10 mouse cellular contexts compared by ENCODE assay signal in the genomic region with DNA sequence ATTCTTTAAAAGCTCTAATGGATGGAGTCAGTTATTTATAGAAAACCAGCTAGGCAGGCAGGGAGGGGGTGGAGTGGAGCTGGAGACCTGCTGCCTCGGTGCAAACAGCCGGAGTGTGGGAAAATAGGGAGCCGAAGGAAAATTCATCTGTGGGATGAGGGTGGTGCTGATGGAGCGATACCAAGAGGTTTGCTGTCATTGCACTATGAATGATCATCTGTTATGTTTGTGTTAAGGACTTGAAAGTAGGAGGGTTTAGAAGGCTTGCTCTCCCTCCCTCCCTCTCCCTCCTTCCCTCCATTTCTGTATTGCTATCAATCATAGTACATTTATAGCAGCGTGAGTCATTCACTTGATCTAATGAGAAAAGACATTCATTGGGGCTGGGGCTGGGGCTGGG. TPM values are rescaled to one million over a fixed set of nuclear protein-coding genes. Genes with fewer than 3 reads are reported as not detected.
A peak's percentile ranks its signal among the peaks of the same experiment; 100 is the strongest.
DNase-seq lines count a peak whose midpoint lies in the region; ATAC-seq lines count a peak whose summit lies in the region.
"Had no signal": no experiment of that assay in that cellular context is flagged by ENCODE, and none has a peak within 500 bp of the region (broad histone marks: within the 10 kb centered on the region; RNA-seq: fewer than 3 reads in every experiment).

No protein-coding gene starts in this region.

- H3K4me2 ChIP-seq in intestine, embryonic 14.5 days (ENCODE audit: low read length), result no peak overlapping the region
- H3K4me2 ChIP-seq in intestine, embryonic 15.5 days (replicated peaks), result no peak overlapping the region

- no peak overlapping the region for H3K9ac ChIP-seq in intestine, embryonic 14.5 days (ENCODE audit: low read length)
- no peak overlapping the region for H3K9ac ChIP-seq in intestine, embryonic 15.5 days

- 0 out of 2 replicates have a peak, but pooled peaks have one; percentile 43 for ATAC-seq in intestine, embryonic 14.5 days (replicated peaks; ENCODE audit: low FRiP score, low TSS enrichment, low read depth)
- no peak for ATAC-seq in intestine, embryonic 15.5 days
- ATAC-seq: forebrain, embryonic 16.5 days had no signal

- H3K4me1 ChIP-seq in intestine, embryonic 14.5 days (replicated peaks; ENCODE audit: control insufficient read depth, insufficient read depth, low read length), result 0 out of 2 replicates have a peak, but pooled peaks cover 4% of the 10 kb centered on the region
- H3K4me1 ChIP-seq in intestine, embryonic 15.5 days (replicated peaks), result no peaks in the 10 kb centered on the region

- intact Hi-C loops in heart, postnatal 10 days (cut with DNase I), result no loop called here

- no peaks in the 10 kb centered on the region for H3K27me3 ChIP-seq in intestine, embryonic 14.5 days (replicated peaks; ENCODE audit: control insufficient read depth, insufficient read depth, low read length)
- H3K27me3 ChIP-seq in intestine, embryonic 15.5 days (replicated peaks), result no peaks in the 10 kb centered on the region

- no peak for DNase-seq in intestine, embryonic 14.5 days (ENCODE audit: low spot score)
- DNase-seq in frontal cortex, adult 2 months (ENCODE audit: extremely low spot score in 1 of 2, low spot score in 1 of 2), result peak; percentile 42 to 72
- DNase-seq in heart, postnatal 10 days, result peak; percentile 27 to 30
- peak; percentile 23 for DNase-seq in right cerebral cortex, postnatal 14 days
- no peak for DNase-seq in ovary, postnatal 10 days (ENCODE audit: low spot score)
- DNase-seq in thymus, postnatal 14 days, result no peak
- DNase-seq: embryo, embryonic 11 days had no signal

- no peaks in the 10 kb centered on the region for H3K36me3 ChIP-seq in intestine, embryonic 14.5 days (ENCODE audit: control insufficient read depth, insufficient read depth, low read length)
- no peaks in the 10 kb centered on the region for H3K36me3 ChIP-seq in intestine, embryonic 15.5 days
- H3K36me3 ChIP-seq: limb, embryonic 10.5 days had no signal

- no peaks in the 10 kb centered on the region for H3K9me3 ChIP-seq in intestine, embryonic 14.5 days (ENCODE audit: control insufficient read depth, low read length)
- no peaks in the 10 kb centered on the region for H3K9me3 ChIP-seq in intestine, embryonic 15.5 days
- H3K9me3 ChIP-seq: limb, embryonic 10.5 days had no signal

- no peak overlapping the region for H3K4me3 ChIP-seq in intestine, embryonic 14.5 days (ENCODE audit: low read depth, low read length)
- no peak overlapping the region for H3K4me3 ChIP-seq in intestine, embryonic 15.5 days (replicated peaks)
- H3K4me3 ChIP-seq: limb, embryonic 10.5 days had no signal

- H3K27ac ChIP-seq in intestine, embryonic 14.5 days (ENCODE audit: low read depth), result no peak overlapping the region
- no peak overlapping the region for H3K27ac ChIP-seq in intestine, embryonic 15.5 days
- H3K27ac ChIP-seq: limb, embryonic 10.5 days had no signal

- 22% methylated on average over 5 of the region's 5 CpGs for WGBS in intestine, embryonic 14.5 days
- WGBS in intestine, embryonic 15.5 days, result 38% methylated on average over 5 of the region's 5 CpGs

RNA-seq across cellular contexts. Expression of gene Kif26b, which starts 42.1 kb away (rescaled TPM):
- 8.2 and 8.8 TPM in 2 replicates for polyA plus RNA-seq in intestine, embryonic 14.5 days (2014; fragmentation: Nextera tagmentation; extraction: Ambion mirVana)
- polyA plus RNA-seq in intestine, embryonic 15.5 days (2015; fragmentation: Nextera tagmentation; extraction: Ambion mirVana), result 4.7 and 4.9 TPM in 2 replicates
- polyA plus RNA-seq in frontal cortex, adult 2 months (2012; rRNA removed), result 3.2 and 3.5 TPM in 2 replicates
- 10 to 100 TPM; 10.9 to 12.9 TPM for total RNA-seq in heart, postnatal 10 days (2021)

Comparison
In these comparisons a context has a peak if more than half of its experiments do, and no peak if none do; other contexts are left out.
1. DNase-seq: peak in frontal cortex, adult 2 months (2 of 2), heart, postnatal 10 days (2 of 2) and right cerebral cortex, postnatal 14 days (single experiment); none in intestine, embryonic 14.5 days (single experiment), ovary, postnatal 10 days (single experiment) and thymus, postnatal 14 days (single experiment).